Mouse (Mus musculus): ENCODE results near the gene Klhl29. TPM values are rescaled to one million over a fixed set of nuclear protein-coding genes. Genes with fewer than 3 reads are reported as not detected.

The Klhl29 gene
- total RNA-seq, 1 experiment, result 0.22 TPM

DNA sequence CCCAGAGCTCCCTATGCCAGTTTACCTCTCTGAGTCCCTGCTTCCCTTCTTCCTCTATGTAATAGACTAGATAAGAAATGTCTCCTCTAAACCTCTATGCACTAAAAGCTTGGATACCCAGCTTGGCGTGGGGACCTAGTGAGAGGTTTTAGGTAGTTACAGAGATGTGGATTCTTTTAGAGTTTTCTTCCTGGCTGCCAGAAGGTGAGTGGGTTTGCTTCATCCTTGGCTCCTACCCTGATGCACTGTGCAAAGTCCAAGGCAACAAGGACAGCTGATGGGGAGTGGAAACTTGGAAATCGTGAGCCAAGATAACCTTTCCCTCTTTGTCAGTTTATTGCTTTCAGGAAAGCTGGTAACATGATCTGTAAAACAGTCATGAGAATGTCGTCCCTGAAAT lies 220.3 kb downstream of the Klhl29 start:
- DNase-seq (ENCODE audit: low read depth, low spot score), result no peak
- in situ Hi-C loops (cut with MboI; ENCODE audit: low sequenced_read_pairs in 2 of 2, unreplicated experiment in 2 of 2), result no loop called here
- no peak for TF ChIP-seq ZNF384 (IDR thresholded peaks at IDR 0.05; ENCODE audit: low read depth, low read length)

DNA sequence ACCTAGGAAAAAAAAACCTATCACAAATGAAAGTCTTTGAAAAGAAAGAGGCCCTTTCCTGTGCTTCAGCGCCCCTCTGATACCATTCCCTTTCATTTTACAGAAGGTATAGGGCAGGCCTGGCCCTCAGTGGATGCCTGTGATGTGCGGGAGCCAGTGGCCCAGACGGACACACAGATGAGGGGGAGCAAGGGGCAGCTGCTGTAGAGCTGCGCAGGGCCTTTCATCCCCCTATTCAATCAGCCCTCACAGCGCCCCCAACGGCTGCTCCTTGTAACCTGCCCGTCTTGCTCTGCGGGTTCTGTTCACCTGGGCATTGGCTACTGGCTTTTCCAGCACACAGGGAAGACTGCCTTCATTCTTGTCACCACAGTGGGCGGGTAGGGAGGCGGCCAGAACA lies 223.6 kb downstream of the Klhl29 start:
- Histone ChIP-seq H3K4me1 (ENCODE audit: control insufficient read depth in 2 of 2, insufficient read depth in 2 of 2, low read length in 2 of 2, poor library complexity in 1 of 2) (no peaks in the 10 kb centered on the region; a peak in 1 of 4 replicates), H3K9ac (ENCODE audit: insufficient read depth, low read depth, low read length, poor library complexity, severe bottlenecking) (no peak overlapping the region), H3K27ac (ENCODE audit: insufficient read depth, low read depth, low read length, poor library complexity, severe bottlenecking) (no peak overlapping the region), H3K4me3 (ENCODE audit: insufficient read depth in 1 of 2, low read depth in 1 of 2, low read length in 2 of 2, poor library complexity in 1 of 2, severe bottlenecking in 1 of 2) (no peak overlapping the region), H3K36me3 (ENCODE audit: control insufficient read depth, insufficient read depth, low read length, poor library complexity, severe bottlenecking) (no peaks in the 10 kb centered on the region), H3K9me3 (ENCODE audit: control insufficient read depth, insufficient read depth, low read depth, low read length) (no peaks in the 10 kb centered on the region)
- peak; percentile 38 for DNase-seq (ENCODE audit: low read depth, low spot score)
- TF ChIP-seq MAFK (IDR thresholded peaks at IDR 0.05; ENCODE audit: insufficient read depth, low read depth, low read length), result no peak
- TF ChIP-seq ZC3H11A (IDR thresholded peaks at IDR 0.05; ENCODE audit: borderline replicate concordance, low read depth, low read length), result no peak
- no peak for TF ChIP-seq CHD2 (IDR thresholded peaks at IDR 0.05; ENCODE audit: low read depth, low read length)
- no peak for TF ChIP-seq ZNF384 (IDR thresholded peaks at IDR 0.05; ENCODE audit: low read depth, low read length)
- no peak for TF ChIP-seq HCFC1 (IDR thresholded peaks at IDR 0.05; ENCODE audit: borderline replicate concordance, insufficient read depth, low read length)
- in situ Hi-C loops (cut with MboI; ENCODE audit: low sequenced_read_pairs in 2 of 2, unreplicated experiment in 2 of 2), result no loop called here

More for the DNA sequence above, 220.3 kb downstream of the Klhl29 start:
- Histone ChIP-seq H3K36me3 (ENCODE audit: control insufficient read depth, insufficient read depth, low read length, poor library complexity, severe bottlenecking) (no peaks in the 10 kb centered on the region), H3K4me3 (ENCODE audit: insufficient read depth in 1 of 2, low read depth in 1 of 2, low read length in 2 of 2, poor library complexity in 1 of 2, severe bottlenecking in 1 of 2) (no peak overlapping the region), H3K4me1 (ENCODE audit: control insufficient read depth in 2 of 2, insufficient read depth in 2 of 2, low read length in 2 of 2, poor library complexity in 1 of 2) (no peaks in the 10 kb centered on the region; a peak in 1 of 4 replicates), H3K27ac (ENCODE audit: insufficient read depth, low read depth, low read length, poor library complexity, severe bottlenecking) (no peak overlapping the region), H3K9ac (ENCODE audit: insufficient read depth, low read depth, low read length, poor library complexity, severe bottlenecking) (no peak overlapping the region), H3K9me3 (ENCODE audit: control insufficient read depth, insufficient read depth, low read depth, low read length) (no peaks in the 10 kb centered on the region)

DNA sequence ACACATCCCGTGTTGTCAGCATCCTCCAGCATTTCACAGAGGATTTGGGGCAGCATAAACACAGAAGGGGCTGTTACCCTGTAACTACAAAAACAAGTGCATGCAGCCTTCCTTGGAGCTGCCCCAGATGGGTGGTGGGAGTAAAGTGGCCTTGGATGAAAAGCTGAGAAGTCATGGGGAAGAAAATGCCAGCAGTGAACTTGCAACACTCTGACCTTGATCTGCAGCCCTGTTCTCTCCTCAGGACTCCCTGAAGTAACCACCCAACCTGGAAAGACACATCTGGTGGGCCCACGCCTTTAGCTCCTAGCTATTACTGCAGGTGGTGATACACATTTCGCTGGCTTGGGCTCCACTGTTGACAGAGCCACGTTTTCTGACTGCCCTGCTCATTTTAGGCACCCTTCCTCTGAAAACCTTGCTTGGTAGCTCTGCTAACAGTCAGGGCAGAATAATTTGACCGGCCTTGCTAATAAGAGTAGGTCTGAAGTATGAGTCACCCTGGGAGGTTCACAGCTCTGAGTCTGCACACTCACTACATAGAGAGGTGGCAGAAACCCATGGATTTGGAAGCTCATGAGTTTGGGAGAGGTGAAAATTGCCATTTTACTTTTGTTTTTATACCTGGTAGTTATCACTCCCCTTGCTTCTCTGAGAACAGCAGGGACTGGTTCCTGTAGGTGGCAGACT lies 228.0 kb downstream of the Klhl29 start:
- no peak overlapping the region for H3K4me3 ChIP-seq (ENCODE audit: insufficient read depth in 1 of 2, low read depth in 1 of 2, low read length in 2 of 2, poor library complexity in 1 of 2, severe bottlenecking in 1 of 2)
- no peak overlapping the region for H3K9ac ChIP-seq (ENCODE audit: insufficient read depth, low read depth, low read length, poor library complexity, severe bottlenecking)
- DNase-seq (ENCODE audit: low read depth, low spot score), result no peak
- no peaks in the 10 kb centered on the region for H3K36me3 ChIP-seq (ENCODE audit: control insufficient read depth, insufficient read depth, low read length, poor library complexity, severe bottlenecking)
- no peaks in the 10 kb centered on the region for H3K9me3 ChIP-seq (ENCODE audit: control insufficient read depth, insufficient read depth, low read depth, low read length)
- H3K27ac ChIP-seq (ENCODE audit: insufficient read depth, low read depth, low read length, poor library complexity, severe bottlenecking), result no peak overlapping the region
- no peak for TF ChIP-seq CHD2 (IDR thresholded peaks at IDR 0.05; ENCODE audit: low read depth, low read length)
- no peak for TF ChIP-seq ZNF384 (IDR thresholded peaks at IDR 0.05; ENCODE audit: low read depth, low read length)
- no peak for TF ChIP-seq ZC3H11A (IDR thresholded peaks at IDR 0.05; ENCODE audit: borderline replicate concordance, low read depth, low read length)
- TF ChIP-seq MAFK (IDR thresholded peaks at IDR 0.05; ENCODE audit: insufficient read depth, low read depth, low read length), result no peak
- no peak for TF ChIP-seq HCFC1 (IDR thresholded peaks at IDR 0.05; ENCODE audit: borderline replicate concordance, insufficient read depth, low read length)
- in situ Hi-C loops (cut with MboI; ENCODE audit: low sequenced_read_pairs in 2 of 2, unreplicated experiment in 2 of 2), result no loop called here
- no peaks in the 10 kb centered on the region; a peak in 1 of 4 replicates for H3K4me1 ChIP-seq (ENCODE audit: control insufficient read depth in 2 of 2, insufficient read depth in 2 of 2, low read length in 2 of 2, poor library complexity in 1 of 2)

DNA sequence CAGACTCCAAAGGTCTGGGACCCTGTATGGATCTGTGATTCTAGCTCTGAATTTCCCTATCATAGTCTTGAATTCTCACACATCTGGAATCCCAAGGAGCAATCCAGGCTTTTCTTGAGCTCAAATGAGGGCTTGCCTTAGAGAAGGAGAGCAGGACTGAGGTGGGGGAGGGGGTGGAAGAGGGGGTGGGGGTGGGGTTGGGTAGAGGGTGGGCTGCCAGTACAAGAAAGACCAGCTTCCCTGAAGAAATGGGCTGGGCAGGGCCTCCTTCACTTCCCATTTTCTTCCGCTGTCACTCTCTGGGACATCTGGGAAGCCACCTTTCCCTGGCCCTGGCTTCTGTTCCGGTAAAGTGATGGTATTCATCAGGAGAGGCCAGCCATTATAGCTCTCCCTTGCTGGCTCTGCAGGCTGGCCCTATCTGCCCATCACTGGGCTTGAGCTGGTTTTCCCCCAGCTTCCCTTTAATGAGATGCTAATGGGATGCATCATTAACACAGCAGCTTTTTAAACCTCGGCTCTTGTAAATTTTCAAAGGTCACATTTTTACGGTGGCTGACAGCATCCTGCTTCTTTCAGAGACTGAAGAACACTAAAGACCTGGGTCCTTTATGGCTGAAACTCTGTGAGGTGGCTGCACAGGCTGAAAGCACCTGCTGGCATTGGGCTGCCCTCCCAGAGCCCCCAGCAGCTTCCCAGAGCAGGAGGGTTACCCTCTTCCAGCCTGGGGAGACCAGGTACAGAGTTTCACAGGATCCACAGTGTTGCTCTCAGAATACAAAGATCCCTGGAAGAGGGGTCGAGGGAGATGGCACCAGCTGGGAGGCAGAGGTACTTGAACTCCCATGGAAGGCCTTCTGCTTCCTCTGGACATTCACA lies 231.3 kb downstream of the Klhl29 start:
- H3K36me3 ChIP-seq (ENCODE audit: control insufficient read depth, insufficient read depth, low read length, poor library complexity, severe bottlenecking), result no peaks in the 10 kb centered on the region
- H3K9ac ChIP-seq (ENCODE audit: insufficient read depth, low read depth, low read length, poor library complexity, severe bottlenecking), result no peak overlapping the region
- H3K9me3 ChIP-seq (ENCODE audit: control insufficient read depth, insufficient read depth, low read depth, low read length), result no peaks in the 10 kb centered on the region
- no peak overlapping the region for H3K27ac ChIP-seq (ENCODE audit: insufficient read depth, low read depth, low read length, poor library complexity, severe bottlenecking)
- in situ Hi-C loops (cut with MboI; ENCODE audit: low sequenced_read_pairs in 2 of 2, unreplicated experiment in 2 of 2), result no loop called here
- no peak for DNase-seq (ENCODE audit: low read depth, low spot score)
- no peak for TF ChIP-seq MAFK (IDR thresholded peaks at IDR 0.05; ENCODE audit: insufficient read depth, low read depth, low read length)
- TF ChIP-seq ZC3H11A (IDR thresholded peaks at IDR 0.05; ENCODE audit: borderline replicate concordance, low read depth, low read length), result no peak
- no peak for TF ChIP-seq HCFC1 (IDR thresholded peaks at IDR 0.05; ENCODE audit: borderline replicate concordance, insufficient read depth, low read length)
- no peak for TF ChIP-seq CHD2 (IDR thresholded peaks at IDR 0.05; ENCODE audit: low read depth, low read length)
- TF ChIP-seq ZNF384 (IDR thresholded peaks at IDR 0.05; ENCODE audit: low read depth, low read length), result no peak
- no peak overlapping the region for H3K4me3 ChIP-seq (ENCODE audit: insufficient read depth in 1 of 2, low read depth in 1 of 2, low read length in 2 of 2, poor library complexity in 1 of 2, severe bottlenecking in 1 of 2)
- H3K4me1 ChIP-seq (ENCODE audit: control insufficient read depth in 2 of 2, insufficient read depth in 2 of 2, low read length in 2 of 2, poor library complexity in 1 of 2), result no peaks in the 10 kb centered on the region

All from ES-E14 (cell line).